Mouse (Mus musculus): ENCODE results near the gene Vmn1r132.

Vmn1r132 gene

DNA sequence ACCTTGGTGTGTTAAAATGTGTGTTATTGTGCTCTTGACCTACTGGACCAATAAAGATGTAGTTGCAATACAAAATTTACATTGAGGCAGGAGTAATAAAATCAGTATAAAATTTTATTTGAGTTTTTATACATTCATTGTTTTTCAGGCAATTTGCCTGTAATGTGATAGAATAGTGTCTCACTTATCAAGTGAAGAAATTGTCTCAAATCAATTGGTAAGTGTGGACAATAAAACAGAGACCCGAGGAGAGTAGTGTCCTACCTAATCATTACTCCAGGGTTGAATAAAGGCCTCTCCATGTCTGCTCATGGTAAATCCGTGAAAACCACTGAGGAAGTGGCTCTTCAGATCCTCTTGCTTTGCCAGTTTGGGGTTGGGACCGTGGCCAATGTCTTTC lies at the start of gene Vmn1r132:
TSS of gene Vmn1r132 (plus strand) at position 301 of the 400 bp plus-strand sequence.
- WGBS: no CpG with 5 or more reads among the region's 3 CpGs
